Mouse (Mus musculus): Measurements from ENCODE around the gene Lgals3.
A peak's percentile ranks its signal among the peaks of the same experiment; 100 is the strongest.

DNA sequence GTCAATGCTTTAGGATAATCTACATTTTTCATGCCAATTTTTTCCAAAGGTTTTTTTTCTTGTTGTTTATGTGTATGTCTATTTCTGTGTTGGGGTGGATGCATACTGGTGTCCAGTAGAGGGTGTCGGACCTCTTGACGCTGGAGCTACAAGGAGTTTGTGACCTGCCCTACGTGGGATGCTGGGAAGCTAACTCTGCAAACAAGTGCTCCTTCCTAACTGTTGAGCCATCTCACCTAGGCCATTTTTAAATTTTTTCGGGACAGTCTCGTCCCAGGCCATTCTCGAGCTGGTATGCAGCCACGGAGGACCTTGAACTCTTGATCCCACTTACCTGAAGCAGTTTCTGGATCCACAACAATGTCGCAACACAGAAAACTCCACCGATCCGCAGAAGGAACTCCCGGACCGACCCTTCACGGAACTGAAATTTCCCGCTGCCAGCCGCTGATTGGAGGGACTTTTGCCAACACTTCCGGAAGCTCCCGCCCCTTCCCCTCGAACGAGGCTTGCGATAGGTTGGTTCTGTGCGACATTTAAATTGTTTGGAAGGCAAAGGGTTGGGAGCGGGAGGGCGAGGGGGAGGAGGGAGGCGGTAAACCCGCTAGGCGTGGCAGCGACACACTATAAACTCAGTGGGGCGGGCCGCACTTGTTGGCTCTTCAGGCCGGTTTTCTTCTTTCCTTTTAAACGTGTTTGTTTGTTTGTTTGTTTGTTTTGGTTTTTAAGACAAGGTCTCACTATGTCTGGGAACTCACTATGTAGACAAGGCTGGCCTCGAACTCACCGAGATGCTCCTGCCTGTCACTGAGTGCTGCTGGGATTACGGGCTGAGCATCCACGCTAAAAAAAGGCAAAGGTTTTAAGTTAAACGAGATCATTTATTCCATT is 50.5 kb downstream of the Lgals3 start, which contains the start of gene Dlgap5:
- TF ChIP-seq CHD2 (IDR thresholded peaks at IDR 0.05; ENCODE audit: low read depth, low read length) = 0 out of 2 replicates have a peak, but pooled peaks have one; percentile 17
- no peak for TF ChIP-seq MAFK (IDR thresholded peaks at IDR 0.05; ENCODE audit: insufficient read depth, low read depth, low read length)
- TF ChIP-seq ZC3H11A (IDR thresholded peaks at IDR 0.05; ENCODE audit: borderline replicate concordance, low read depth, low read length) = no peak; the same call in 1 of the 2 replicates
- TF ChIP-seq HCFC1 (IDR thresholded peaks at IDR 0.05; ENCODE audit: borderline replicate concordance, insufficient read depth, low read length) = no peak

Measured in ES-E14 (cell line).